Mouse (Mus musculus): ENCODE data around the gene Eml4.

Gene Eml4

GRCm38 (mm10) chr17:83344226-83344625 lies 6.5 kb upstream of the Eml4 start:
- no peak for DNase-seq

- peak; percentile 20 for DNase-seq
Measured at GRCm38 (mm10) chr17:83348056-83348822, 2.5 kb upstream of the Eml4 start.

GRCm38 (mm10) chr17:83351119-83351531 lies 394 bp downstream of the Eml4 start:
- DNase-seq, result no peak

- peak; percentile 28 for DNase-seq
Measured at GRCm38 (mm10) chr17:83351601-83352413, 1.1 kb downstream of the Eml4 start.

GRCm38 (mm10) chr17:83352456-83352855 lies 1.7 kb downstream of the Eml4 start:
- no peak for DNase-seq

GRCm38 (mm10) chr17:83353011-83353410 lies 2.3 kb downstream of the Eml4 start:
- DNase-seq, result no peak

GRCm38 (mm10) chr17:83353460-83353859 lies 2.7 kb downstream of the Eml4 start:
- DNase-seq, result no peak

DNA sequence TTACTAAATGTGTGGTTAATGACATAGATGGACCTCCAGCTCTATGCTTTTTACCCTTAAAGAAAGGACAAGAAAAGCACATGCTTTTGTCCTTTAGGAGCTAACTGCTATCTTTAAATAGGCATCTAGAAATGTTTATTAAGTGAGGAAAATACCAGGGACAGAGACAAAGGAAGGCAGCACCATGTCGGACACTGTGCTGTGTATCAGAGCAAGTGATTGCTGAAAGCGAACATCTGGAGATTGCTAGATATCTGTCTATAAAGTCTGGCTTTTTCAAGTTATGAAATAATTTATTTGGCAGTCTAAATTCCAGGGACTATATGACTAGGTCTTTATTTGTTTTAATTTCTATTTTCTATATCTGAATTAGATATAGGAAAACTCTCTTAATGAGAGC lies 4.8 kb downstream of the Eml4 start:
- DNase-seq, result no peak

DNA sequence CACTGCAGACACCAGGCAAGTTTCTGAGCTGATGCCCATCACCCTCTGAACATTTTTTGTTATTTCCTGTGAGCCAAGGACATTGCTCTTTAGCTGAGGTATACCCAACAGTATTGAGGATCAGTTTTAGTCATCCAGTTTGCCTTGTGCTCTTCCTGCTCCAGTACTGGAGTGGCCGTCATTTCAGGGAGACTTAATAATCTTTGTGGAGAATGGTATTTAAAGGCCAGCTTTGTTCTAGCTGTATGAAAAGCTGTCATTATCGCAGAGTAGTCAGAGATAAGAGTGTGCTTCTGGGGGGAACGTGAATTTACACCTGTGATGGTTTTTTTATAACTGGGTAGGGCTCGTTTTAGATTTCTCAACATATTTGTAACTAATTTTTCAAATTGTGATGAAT lies 9.2 kb downstream of the Eml4 start:
- DNase-seq, result no peak

DNA sequence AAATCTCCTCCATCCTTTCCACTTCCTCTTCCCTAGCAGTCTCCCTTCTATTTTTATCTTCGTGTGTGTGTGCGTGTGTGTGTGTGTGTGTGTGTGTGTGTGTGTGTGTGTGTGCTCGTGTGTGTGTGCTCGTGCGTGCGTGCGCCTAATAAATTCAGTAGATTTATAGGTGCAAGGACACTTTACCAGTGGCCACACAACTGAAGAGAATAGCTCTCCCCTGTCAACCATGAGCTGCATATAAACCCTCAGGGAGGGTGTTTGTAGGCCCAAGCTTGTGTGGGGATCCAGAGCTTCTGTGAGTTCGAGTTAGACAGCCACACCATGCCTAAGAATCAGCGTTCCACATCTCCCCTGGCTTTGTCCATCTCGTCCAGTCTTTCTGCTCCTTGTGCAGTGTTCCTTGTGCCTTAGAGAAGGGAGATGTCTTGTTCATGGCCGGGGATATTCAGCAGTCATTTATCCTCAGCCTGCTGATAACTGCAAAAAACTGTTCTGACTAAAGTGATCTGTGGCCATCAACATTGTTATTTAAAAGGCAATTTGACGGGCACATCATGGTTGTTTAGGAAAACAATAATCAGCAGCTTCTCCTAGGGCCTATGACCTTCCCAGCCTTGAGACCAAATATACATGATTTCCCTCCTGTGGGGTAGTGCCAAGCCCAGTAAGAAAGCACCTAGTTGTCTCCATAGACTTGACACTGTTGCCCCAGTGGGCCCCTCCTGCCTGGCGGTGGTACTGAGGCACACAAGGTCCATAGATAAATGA lies 10.2 kb downstream of the Eml4 start:
- no peak for DNase-seq

DNA sequence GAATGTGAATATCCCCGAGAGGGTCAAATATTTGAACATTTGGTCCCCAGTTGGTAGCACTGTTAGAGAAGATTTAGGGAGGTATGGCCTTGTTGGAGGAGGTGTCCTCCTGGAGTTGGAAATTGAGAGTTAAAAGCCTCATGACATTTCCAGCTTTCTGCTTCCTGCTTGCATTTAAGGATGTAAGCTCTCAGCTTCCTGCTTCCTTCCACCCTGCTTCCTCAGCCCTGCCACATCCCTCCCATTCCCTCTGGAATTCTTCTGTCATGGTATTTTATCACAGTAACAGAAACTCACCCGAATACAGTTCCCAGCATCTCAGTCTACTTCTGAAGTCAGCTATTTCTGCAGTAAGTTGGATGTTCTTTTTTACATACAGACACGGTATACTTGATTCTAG lies 12.3 kb downstream of the Eml4 start:
- no peak for DNase-seq

DNA sequence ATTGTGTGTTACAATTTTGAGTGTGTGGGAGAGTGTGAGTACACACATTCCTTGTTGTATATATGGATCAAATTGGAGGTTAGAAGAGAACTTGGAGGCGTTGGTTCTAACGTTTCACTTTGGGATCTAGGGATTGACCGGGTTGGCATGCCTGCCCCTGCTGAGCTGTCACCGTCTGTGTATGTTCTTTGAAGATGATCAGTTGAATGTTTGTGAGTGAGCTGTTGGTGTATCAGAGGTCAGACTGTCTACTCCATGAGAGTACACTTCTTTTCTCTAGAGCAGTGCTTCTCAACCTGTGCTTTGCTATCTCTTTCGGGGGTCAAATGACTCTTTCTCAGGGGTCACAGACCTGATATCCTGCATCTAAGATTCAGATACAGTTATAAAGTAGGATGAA lies 13.6 kb downstream of the Eml4 start:
- DNase-seq, result no peak

DNA sequence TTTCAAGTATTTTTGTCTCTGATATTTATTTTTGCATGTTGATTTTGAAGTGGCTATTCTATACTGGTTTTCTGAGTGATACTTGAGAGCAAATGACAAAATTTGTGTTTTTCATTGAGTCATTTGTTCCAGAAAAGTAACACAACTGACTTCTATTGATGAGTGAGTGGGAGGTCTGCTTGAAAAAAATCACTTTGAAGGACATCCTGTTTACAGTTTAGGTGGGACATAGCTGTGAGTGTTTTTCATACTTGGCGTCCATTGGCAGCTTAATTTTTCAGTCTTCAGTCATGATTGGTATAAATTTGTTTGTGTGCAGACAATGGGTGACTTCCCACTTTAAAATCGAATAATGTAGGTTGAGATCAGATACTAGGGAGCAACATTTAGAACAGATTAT lies 14.4 kb downstream of the Eml4 start:
- DNase-seq, result no peak

DNA sequence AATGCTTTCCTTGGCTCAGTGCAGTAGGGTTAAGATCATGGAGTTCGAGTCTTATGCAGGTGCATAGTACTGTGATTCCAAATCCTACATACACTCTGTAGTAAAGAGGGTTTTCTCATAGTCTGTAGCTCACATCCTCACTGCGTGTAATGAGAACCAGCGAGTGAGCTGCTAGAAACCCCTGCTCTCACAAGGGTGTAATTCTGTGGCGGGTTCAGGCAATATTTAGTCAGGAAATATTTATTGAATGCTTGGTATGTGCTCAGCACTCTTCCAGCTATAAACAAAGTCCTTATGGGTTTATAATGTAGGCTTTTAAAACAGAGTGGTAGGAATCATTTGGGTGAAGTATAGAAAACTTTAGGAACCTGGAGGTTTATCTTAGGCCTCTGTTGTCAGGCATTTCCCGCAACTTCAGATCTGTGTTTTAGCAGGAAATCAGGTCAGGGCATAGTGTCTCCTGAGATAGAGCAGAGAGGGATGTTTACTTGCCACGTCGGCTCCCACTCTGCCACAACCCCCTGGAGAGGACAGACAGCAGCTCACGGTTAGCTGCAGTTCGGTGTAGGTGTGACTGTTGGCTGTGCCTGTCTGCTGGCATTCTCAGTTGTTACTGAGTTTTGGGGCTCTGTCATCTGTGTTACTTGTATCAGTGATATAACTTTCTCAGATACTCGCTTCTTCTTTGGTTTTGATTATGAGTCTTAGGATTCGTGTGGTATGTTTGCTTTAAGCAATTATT lies 15.1 kb downstream of the Eml4 start:
- DNase-seq, result no peak

- DNase-seq, result no peak
Measured at GRCm38 (mm10) chr17:83367387-83367786, 16.7 kb downstream of the Eml4 start.

- DNase-seq, result no peak
Measured at GRCm38 (mm10) chr17:83374123-83374522, 23.4 kb downstream of the Eml4 start.

DNA sequence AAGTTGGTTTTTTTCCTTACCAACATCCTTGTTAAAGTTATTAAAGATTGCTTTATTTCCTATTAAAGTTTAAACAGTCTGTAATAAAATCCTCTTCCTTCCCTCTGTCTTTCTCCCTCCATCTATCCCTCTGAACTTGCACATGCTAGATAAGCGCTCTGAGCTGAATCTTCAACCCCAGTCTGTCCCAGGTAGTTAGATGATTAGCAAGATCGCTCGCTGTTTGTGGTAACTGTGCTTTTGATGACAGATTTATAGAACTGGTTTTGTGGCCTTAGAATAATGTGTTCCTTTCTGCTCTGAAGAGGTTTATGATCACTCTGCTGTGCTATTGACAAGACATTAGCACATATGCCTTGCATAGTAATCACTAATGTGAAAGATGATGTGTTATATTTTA lies 25.1 kb downstream of the Eml4 start:
- DNase-seq, result no peak

DNA sequence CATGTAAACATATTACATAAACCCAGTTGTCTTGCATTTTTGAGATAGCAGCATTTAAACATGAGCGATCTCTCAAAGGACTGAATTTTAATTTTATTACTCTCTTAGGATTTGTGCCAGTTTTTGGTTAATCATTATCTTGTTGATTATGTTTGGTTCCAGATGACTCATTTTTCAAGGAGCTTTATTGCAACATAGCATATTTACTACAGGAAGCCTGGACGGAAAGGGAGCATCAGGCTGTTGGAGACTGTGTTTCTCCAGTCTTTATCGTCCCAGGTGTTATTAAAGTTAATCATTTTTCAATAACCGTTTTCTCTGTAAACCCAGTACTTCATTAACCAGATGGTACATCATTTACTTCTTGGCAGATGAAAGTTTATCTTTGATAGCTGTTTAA lies 26.1 kb downstream of the Eml4 start:
- DNase-seq, result no peak

DNA sequence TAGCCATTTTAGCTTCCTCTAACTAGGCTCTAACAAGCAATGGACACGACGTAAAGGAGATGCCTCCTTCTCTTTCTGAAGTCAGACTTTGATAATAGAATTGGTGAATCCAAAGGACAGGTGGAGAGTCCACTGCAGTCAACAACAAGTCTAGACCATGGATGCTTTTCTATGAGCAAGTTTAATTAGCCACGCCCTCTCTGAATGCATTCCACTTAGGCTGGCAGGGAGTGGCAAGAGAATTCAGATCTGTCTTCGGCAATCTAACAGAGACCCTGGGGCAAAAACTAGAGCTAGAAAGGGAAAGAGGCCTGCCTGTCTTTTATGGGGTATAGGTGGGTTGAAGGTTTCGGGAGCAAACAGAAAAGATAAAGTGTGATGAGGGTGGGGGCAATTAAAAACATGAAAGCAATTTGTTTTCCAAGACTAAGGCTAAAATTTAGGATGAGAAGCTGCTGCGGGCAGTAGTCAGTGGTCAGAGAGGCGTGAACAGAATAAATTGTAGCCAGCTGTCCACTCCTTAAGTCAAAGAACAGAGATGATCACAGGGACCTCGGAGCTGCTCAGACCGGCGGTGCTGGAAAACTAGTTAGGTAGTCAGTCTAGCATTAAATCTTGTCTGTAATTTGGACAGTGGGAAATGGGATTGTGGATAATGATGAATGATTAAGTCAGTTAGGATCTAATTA lies 27.2 kb downstream of the Eml4 start:
- no peak for DNase-seq

GRCm38 (mm10) chr17:83378444-83378762 lies 27.7 kb downstream of the Eml4 start:
- DNase-seq, result no peak

DNA sequence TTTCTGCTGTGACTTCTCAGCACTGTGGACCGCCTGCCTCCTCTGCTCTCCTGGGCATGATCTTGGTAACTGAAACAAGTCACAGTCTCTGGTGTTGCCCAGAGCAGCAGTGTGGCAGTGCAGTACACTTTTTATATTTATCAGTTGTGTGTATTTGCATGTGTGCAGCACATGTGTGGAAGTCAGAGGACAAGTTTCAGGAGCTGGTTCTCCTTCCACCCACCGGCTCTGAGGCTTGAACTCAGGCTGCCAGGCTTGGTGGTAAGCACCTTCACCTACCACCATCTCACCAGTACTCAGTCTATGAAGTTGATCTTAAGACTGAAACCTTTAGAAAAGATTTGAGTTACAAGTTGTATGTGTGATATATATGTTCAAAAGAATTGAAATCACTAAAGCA lies 28.6 kb downstream of the Eml4 start:
- no peak for DNase-seq

DNA sequence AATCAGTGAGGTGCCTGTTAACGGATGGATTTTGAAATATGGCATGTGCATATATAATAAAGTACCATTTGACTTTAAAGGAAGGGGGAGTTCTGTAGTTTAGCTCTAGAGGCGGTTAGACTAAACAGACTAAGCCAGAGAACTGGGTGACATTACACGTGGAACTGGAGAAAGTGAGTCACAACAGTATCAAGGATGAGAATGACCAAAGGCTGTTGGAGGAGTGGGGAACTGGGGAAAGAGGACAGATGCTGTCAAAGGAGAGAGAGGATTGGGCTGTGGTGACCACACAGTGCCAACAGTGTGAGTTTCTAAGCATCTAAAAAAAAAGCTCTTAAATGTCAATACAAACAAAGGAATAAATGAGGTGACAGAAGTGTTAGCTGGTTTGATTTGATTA lies 29.1 kb downstream of the Eml4 start:
- no peak for DNase-seq

All from cerebellum, adult 9-10 months (tissue).